Mouse (Mus musculus) liver, postnatal 0 days (tissue): ENCODE measurements around the gene Abcc9.

Source experiments
- CTCF ChIP-seq: sonication (generic); IDR thresholded peaks from 2 replicates; pipeline ENCODE4 v1.5.1; 2016; ENCODE audit warnings: antibody characterized with exemption, low read depth
- EP300 ChIP-seq: IDR thresholded peaks from 2 replicates; pipeline ENCODE4 v1.6.1; 2016; ENCODE audit warnings: antibody characterized with exemption, low read depth, mild to moderate bottlenecking

DNA sequence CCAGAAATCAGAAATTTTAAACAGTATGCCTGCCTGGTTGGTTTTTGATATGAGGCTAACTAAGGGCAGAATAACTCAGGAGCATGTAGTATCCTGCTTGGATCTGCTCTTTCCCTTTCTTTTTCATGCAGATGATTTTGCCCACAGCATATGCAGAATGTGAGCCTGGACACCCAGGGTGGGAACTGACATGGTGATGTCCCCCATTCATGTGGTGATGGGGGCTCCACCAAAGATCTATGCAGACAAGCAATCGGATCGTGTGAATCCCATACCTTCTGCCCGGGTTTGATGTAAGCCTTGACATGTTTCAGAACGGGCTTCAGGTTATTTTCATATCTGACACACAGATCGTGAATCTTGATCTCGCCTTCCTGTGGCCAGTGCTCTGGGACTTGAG lies 99.3 kb downstream of the Abcc9 start:
- TF ChIP-seq CTCF (no peak), EP300 (no peak)
